Mouse (Mus musculus): ENCODE measurements around the gene Plekha3. TPM values are rescaled to one million over a fixed set of nuclear protein-coding genes. Genes with fewer than 3 reads are reported as not detected.

The Plekha3 gene
- polyA plus RNA-seq, 1 experiment from 2014 or later = 5.6 TPM

GRCm38 (mm10) chr2:76687608-76688007, 12.5 kb downstream of the Plekha3 start:
- H3K36me3 ChIP-seq (ENCODE audit: control insufficient read depth, insufficient read depth, low read length) = peaks cover 83% of the 10 kb centered on the region
- WGBS = 81% methylated on average over 3 of the region's 3 CpGs
- DNase-seq (ENCODE audit: low spot score) = no peak
- no peaks in the 10 kb centered on the region for H3K27me3 ChIP-seq (replicated peaks; ENCODE audit: control insufficient read depth, insufficient read depth, low read length)
- H3K27ac ChIP-seq (ENCODE audit: low read depth, low read length) = no peak overlapping the region
- H3K4me2 ChIP-seq (ENCODE audit: low read length) = no peak overlapping the region
- H3K4me1 ChIP-seq (ENCODE audit: control insufficient read depth, insufficient read depth, low read length) = no peaks in the 10 kb centered on the region
- no peak for ATAC-seq
- H3K9ac ChIP-seq (ENCODE audit: low read length) = no peak overlapping the region
- no peak overlapping the region for H3K4me3 ChIP-seq (ENCODE audit: low read depth, low read length)
- H3K9me3 ChIP-seq (replicated peaks; ENCODE audit: control insufficient read depth, low read length) = no peaks in the 10 kb centered on the region

GRCm38 (mm10) chr2:76688162-76688561, 13.1 kb downstream of the Plekha3 start:
- Histone ChIP-seq H3K4me3 (ENCODE audit: low read depth, low read length) (no peak overlapping the region), H3K9me3 (replicated peaks; ENCODE audit: control insufficient read depth, low read length) (no peaks in the 10 kb centered on the region), H3K27me3 (replicated peaks; ENCODE audit: control insufficient read depth, insufficient read depth, low read length) (no peaks in the 10 kb centered on the region), H3K9ac (ENCODE audit: low read length) (no peak overlapping the region), H3K4me1 (ENCODE audit: control insufficient read depth, insufficient read depth, low read length) (no peaks in the 10 kb centered on the region), H3K36me3 (ENCODE audit: control insufficient read depth, insufficient read depth, low read length) (peaks cover 83% of the 10 kb centered on the region), H3K27ac (ENCODE audit: low read depth, low read length) (no peak overlapping the region), H3K4me2 (ENCODE audit: low read length) (no peak overlapping the region)
- DNase-seq (ENCODE audit: low spot score) (no peak), ATAC-seq (no peak)
- whole genome bisulfite sequencing = 70% methylated on average over 7 of the region's 7 CpGs

- no peaks in the 10 kb centered on the region for H3K27me3 ChIP-seq (replicated peaks; ENCODE audit: control insufficient read depth, insufficient read depth, low read length)
- DNase-seq (ENCODE audit: low spot score) (no peak), ATAC-seq (no peak)
- H3K4me2 ChIP-seq (ENCODE audit: low read length) = no peak overlapping the region
- no peak overlapping the region for H3K9ac ChIP-seq (ENCODE audit: low read length)
- H3K36me3 ChIP-seq (ENCODE audit: control insufficient read depth, insufficient read depth, low read length) = peaks cover 85% of the 10 kb centered on the region
- 90% methylated on average over 12 of the region's 12 CpGs for WGBS
- H3K9me3 ChIP-seq (replicated peaks; ENCODE audit: control insufficient read depth, low read length) = no peaks in the 10 kb centered on the region
- H3K4me1 ChIP-seq (ENCODE audit: control insufficient read depth, insufficient read depth, low read length) = no peaks in the 10 kb centered on the region
- no peak overlapping the region for H3K27ac ChIP-seq (ENCODE audit: low read depth, low read length)
- no peak overlapping the region for H3K4me3 ChIP-seq (ENCODE audit: low read depth, low read length)
Observed at GRCm38 (mm10) chr2:76690436-76691204, 15.5 kb downstream of the Plekha3 start.

GRCm38 (mm10) chr2:76693765-76694164, 18.7 kb downstream of the Plekha3 start:
- H3K4me1 ChIP-seq (ENCODE audit: control insufficient read depth, insufficient read depth, low read length) = no peaks in the 10 kb centered on the region
- no peaks in the 10 kb centered on the region for H3K9me3 ChIP-seq (replicated peaks; ENCODE audit: control insufficient read depth, low read length)
- no peak overlapping the region for H3K27ac ChIP-seq (ENCODE audit: low read depth, low read length)
- DNase-seq (ENCODE audit: low spot score) = no peak
- WGBS = 79% methylated on average over 5 of the region's 5 CpGs
- H3K36me3 ChIP-seq (ENCODE audit: control insufficient read depth, insufficient read depth, low read length) = peaks cover 64% of the 10 kb centered on the region
- no peak overlapping the region for H3K9ac ChIP-seq (ENCODE audit: low read length)
- no peak overlapping the region for H3K4me2 ChIP-seq (ENCODE audit: low read length)
- H3K4me3 ChIP-seq (ENCODE audit: low read depth, low read length) = no peak overlapping the region
- no peaks in the 10 kb centered on the region for H3K27me3 ChIP-seq (replicated peaks; ENCODE audit: control insufficient read depth, insufficient read depth, low read length)
- ATAC-seq = no peak

GRCm38 (mm10) chr2:76695290-76695689, 20.2 kb downstream of the Plekha3 start:
- ATAC-seq = no peak
- H3K9ac ChIP-seq (ENCODE audit: low read length) = no peak overlapping the region
- no peak for DNase-seq (ENCODE audit: low spot score)
- no peaks in the 10 kb centered on the region for H3K9me3 ChIP-seq (replicated peaks; ENCODE audit: control insufficient read depth, low read length)
- H3K36me3 ChIP-seq (ENCODE audit: control insufficient read depth, insufficient read depth, low read length) = peaks cover 60% of the 10 kb centered on the region
- H3K27ac ChIP-seq (ENCODE audit: low read depth, low read length) = no peak overlapping the region
- H3K4me3 ChIP-seq (ENCODE audit: low read depth, low read length) = no peak overlapping the region
- no peaks in the 10 kb centered on the region for H3K4me1 ChIP-seq (ENCODE audit: control insufficient read depth, insufficient read depth, low read length)
- no peak overlapping the region for H3K4me2 ChIP-seq (ENCODE audit: low read length)
- H3K27me3 ChIP-seq (replicated peaks; ENCODE audit: control insufficient read depth, insufficient read depth, low read length) = no peaks in the 10 kb centered on the region
- WGBS = 87% methylated on average over 6 of the region's 6 CpGs

GRCm38 (mm10) chr2:76702188-76702587, 27.1 kb downstream of the Plekha3 start:
- 91% methylated on average over 3 of the region's 3 CpGs for WGBS
- ATAC-seq (no peak), DNase-seq (ENCODE audit: low spot score) (no peak)

GRCm38 (mm10) chr2:76702751-76703150, 27.7 kb downstream of the Plekha3 start:
- H3K4me1 ChIP-seq (ENCODE audit: control insufficient read depth, insufficient read depth, low read length) = no peaks in the 10 kb centered on the region
- H3K4me2 ChIP-seq (ENCODE audit: low read length) = no peak overlapping the region
- DNase-seq (ENCODE audit: low spot score) = no peak
- H3K27ac ChIP-seq (ENCODE audit: low read depth, low read length) = no peak overlapping the region
- H3K4me3 ChIP-seq (ENCODE audit: low read depth, low read length) = no peak overlapping the region
- no peaks in the 10 kb centered on the region for H3K9me3 ChIP-seq (replicated peaks; ENCODE audit: control insufficient read depth, low read length)
- 87% methylated on average over 5 of the region's 5 CpGs for WGBS
- peaks cover under 1% of the 10 kb centered on the region; the same call in 1 of the 2 replicates for H3K36me3 ChIP-seq (ENCODE audit: control insufficient read depth, insufficient read depth, low read length)
- H3K9ac ChIP-seq (ENCODE audit: low read length) = no peak overlapping the region
- no peaks in the 10 kb centered on the region for H3K27me3 ChIP-seq (replicated peaks; ENCODE audit: control insufficient read depth, insufficient read depth, low read length)
- ATAC-seq = no peak

More at GRCm38 (mm10) chr2:76702188-76702587, 27.1 kb downstream of the Plekha3 start:
- Histone ChIP-seq H3K4me3 (ENCODE audit: low read depth, low read length) (no peak overlapping the region), H3K9ac (ENCODE audit: low read length) (no peak overlapping the region), H3K27ac (ENCODE audit: low read depth, low read length) (no peak overlapping the region), H3K27me3 (replicated peaks; ENCODE audit: control insufficient read depth, insufficient read depth, low read length) (no peaks in the 10 kb centered on the region), H3K9me3 (replicated peaks; ENCODE audit: control insufficient read depth, low read length) (no peaks in the 10 kb centered on the region), H3K4me2 (ENCODE audit: low read length) (no peak overlapping the region), H3K4me1 (ENCODE audit: control insufficient read depth, insufficient read depth, low read length) (no peaks in the 10 kb centered on the region), H3K36me3 (ENCODE audit: control insufficient read depth, insufficient read depth, low read length) (peaks cover 5% of the 10 kb centered on the region)

- Histone ChIP-seq H3K9ac (ENCODE audit: low read length) (no peak overlapping the region), H3K4me2 (ENCODE audit: low read length) (no peak overlapping the region), H3K27ac (ENCODE audit: low read depth, low read length) (no peak overlapping the region), H3K4me1 (ENCODE audit: control insufficient read depth, insufficient read depth, low read length) (no peaks in the 10 kb centered on the region), H3K36me3 (ENCODE audit: control insufficient read depth, insufficient read depth, low read length) (0 out of 2 replicates have a peak, but pooled peaks cover 3% of the 10 kb centered on the region), H3K4me3 (ENCODE audit: low read depth, low read length) (no peak overlapping the region), H3K27me3 (replicated peaks; ENCODE audit: control insufficient read depth, insufficient read depth, low read length) (no peaks in the 10 kb centered on the region), H3K9me3 (replicated peaks; ENCODE audit: control insufficient read depth, low read length) (no peaks in the 10 kb centered on the region; the same call in 1 of the 2 replicates)
- no peak for DNase-seq (ENCODE audit: low spot score)
- 72% methylated on average over 13 of the region's 13 CpGs for WGBS
- no peak for ATAC-seq
Observed at GRCm38 (mm10) chr2:76705655-76706054, 30.6 kb downstream of the Plekha3 start.

GRCm38 (mm10) chr2:76708512-76708911, 33.4 kb downstream of the Plekha3 start:
- peaks cover 7% of the 10 kb centered on the region; the same call in 1 of the 2 replicates for H3K9me3 ChIP-seq (replicated peaks; ENCODE audit: control insufficient read depth, low read length)
- H3K27me3 ChIP-seq (replicated peaks; ENCODE audit: control insufficient read depth, insufficient read depth, low read length) = no peaks in the 10 kb centered on the region
- H3K9ac ChIP-seq (ENCODE audit: low read length) = no peak overlapping the region
- 97% methylated on average over 3 of the region's 3 CpGs for WGBS
- 0 out of 2 replicates have a peak, but pooled peaks cover 5% of the 10 kb centered on the region for H3K36me3 ChIP-seq (ENCODE audit: control insufficient read depth, insufficient read depth, low read length)
- ATAC-seq (no peak), DNase-seq (ENCODE audit: low spot score) (no peak)
- no peak overlapping the region for H3K4me3 ChIP-seq (ENCODE audit: low read depth, low read length)
- H3K27ac ChIP-seq (ENCODE audit: low read depth, low read length) = no peak overlapping the region
- no peak overlapping the region for H3K4me2 ChIP-seq (ENCODE audit: low read length)
- H3K4me1 ChIP-seq (ENCODE audit: control insufficient read depth, insufficient read depth, low read length) = no peaks in the 10 kb centered on the region

Measured in forebrain, embryonic 14.5 days (tissue).